Mouse (Mus musculus) limb, embryonic 13.5 days (tissue): ENCODE data around the gene Ambra1. TPM values are rescaled to one million over a fixed set of nuclear protein-coding genes. Genes with fewer than 3 reads are reported as not detected.

Experiments used
- ATAC-seq: fragments of 200-750 bp; cut with Nextera tagmentation; 2 replicates; pipeline ENCODE4 v1.8.0; 2017; ENCODE audit warnings: low read depth, moderate number of reproducible peaks, moderate TSS enrichment; ENCODE audit not compliant: low FRiP score
- H3K27ac ChIP-seq: fragments of 300-500 bp; sonication (generic); 2 replicates; pipeline ENCODE4 v1.5.1; 2015; ENCODE audit warnings: inconsistent platforms, mild to moderate bottlenecking, moderate library complexity
- H3K27me3 ChIP-seq: fragments of 300-500 bp; sonication (generic); 2 replicates; pipeline ENCODE4 v1.6.1; 2015; ENCODE audit warnings: mild to moderate bottlenecking, inconsistent platforms
- H3K36me3 ChIP-seq: fragments of 300-500 bp; sonication (generic); 2 replicates; pipeline ENCODE4 v1.6.1; 2015; ENCODE audit warnings: inconsistent platforms, mild to moderate bottlenecking, moderate library complexity
- H3K4me1 ChIP-seq: fragments of 300-500 bp; sonication (generic); 2 replicates; pipeline ENCODE4 v1.6.1; 2015; ENCODE audit warnings: inconsistent platforms
- H3K4me2 ChIP-seq: fragments of 300-500 bp; sonication (generic); replicated peaks from 2 replicates; pipeline ENCODE4 v1.6.1; 2015; ENCODE audit warnings: inconsistent platforms, mild to moderate bottlenecking, moderate library complexity
- H3K4me3 ChIP-seq: fragments of 300-500 bp; sonication (generic); 2 replicates; pipeline ENCODE4 v1.5.1; 2015; ENCODE audit warnings: moderate library complexity, mild to moderate bottlenecking, inconsistent platforms
- H3K9ac ChIP-seq: fragments of 300-500 bp; sonication (generic); 2 replicates; pipeline ENCODE4 v1.6.1; 2015; ENCODE audit warnings: mild to moderate bottlenecking, inconsistent platforms
- H3K9me3 ChIP-seq: fragments of 300-500 bp; sonication (generic); 2 replicates; pipeline ENCODE4 v1.6.1; 2016; ENCODE audit warnings: inconsistent platforms
- WGBS: fragments of 180-500 bp; shearing (Covaris S2); methylation state at CpG from one replicate; pipeline ENCODE4 v1.1.7; 2015; 5-methylcytosine and 5-hydroxymethylcytosine counted together
- polyA plus RNA-seq: library from polyadenylated mRNA; unstranded; fragments of >200 nt; fragmentation: Nextera tagmentation; extraction: Ambion mirVana; gene quantifications from 2 replicates; pipeline ENCODE4 v1.2.1, GENCODE M21; 2015

Gene Ambra1
- polyA plus RNA-seq, 1 experiment from 2014 or later: 20.9 TPM

GRCm38 (mm10) chr2:91925442-91925841 is 195.5 kb downstream of the Ambra1 start:
- Histone ChIP-seq H3K9me3 (no peaks in the 10 kb centered on the region), H3K4me1 (peaks cover 54% of the 10 kb centered on the region), H3K4me2 (no peak overlapping the region), H3K4me3 (no peak overlapping the region), H3K27me3 (peaks cover 54% of the 10 kb centered on the region), H3K9ac (no peak overlapping the region), H3K27ac (no peak overlapping the region), H3K36me3 (peaks cover 17% of the 10 kb centered on the region)
- WGBS: 77% methylated on average over 15 of the region's 15 CpGs
- ATAC-seq: no peak

DNA sequence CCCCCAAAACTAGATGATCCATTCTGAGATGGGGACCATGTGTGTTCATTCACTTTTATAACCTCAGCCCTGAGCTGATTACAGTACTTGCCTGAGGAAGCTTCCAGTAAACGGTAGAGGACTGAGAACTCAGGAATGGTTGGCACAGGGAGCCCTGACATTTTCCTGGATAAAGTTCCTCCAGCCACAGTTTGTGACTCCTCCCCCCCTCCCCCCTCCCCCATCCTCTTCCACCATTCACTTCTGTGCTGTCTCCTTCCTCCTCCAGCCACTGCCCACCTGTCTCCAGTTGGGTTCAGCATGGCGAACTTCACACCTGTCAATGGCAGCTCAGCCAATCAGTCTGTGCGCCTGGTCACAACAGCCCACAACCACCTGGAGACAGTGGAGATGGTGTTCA is 197.0 kb downstream of the Ambra1 start, which contains the start of gene Chrm4:
Gene Chrm4, plus strand, starts transcription at position 301 of the 400 bp plus-strand sequence.
- H3K4me1 ChIP-seq: peaks cover 44% of the 10 kb centered on the region
- no peaks in the 10 kb centered on the region for H3K9me3 ChIP-seq
- peaks cover 17% of the 10 kb centered on the region for H3K36me3 ChIP-seq
- H3K4me3 ChIP-seq: no peak within 1 kb of the TSS
- ATAC-seq: no peak
- WGBS: 80% methylated on average over 3 of the region's 3 CpGs
- H3K4me2 ChIP-seq: peak within 1 kb of the TSS; percentile 32; the same call in 1 of the 2 replicates
- H3K27ac ChIP-seq: no peak within 1 kb of the TSS
- peaks cover 39% of the 10 kb centered on the region for H3K27me3 ChIP-seq
- no peak within 1 kb of the TSS for H3K9ac ChIP-seq

- Histone ChIP-seq H3K9ac (no peak overlapping the region), H3K27ac (no peak overlapping the region), H3K27me3 (peaks cover 29% of the 10 kb centered on the region), H3K4me2 (peak overlapping the region; percentile 32; the same call in 1 of the 2 replicates), H3K4me1 (peaks cover 44% of the 10 kb centered on the region), H3K9me3 (no peaks in the 10 kb centered on the region), H3K4me3 (no peak overlapping the region), H3K36me3 (peaks cover 17% of the 10 kb centered on the region)
- ATAC-seq: no peak
- 41% methylated on average over 34 of the region's 34 CpGs for WGBS
Measured at GRCm38 (mm10) chr2:91927826-91928533, 198.0 kb downstream of the Ambra1 start.

DNA sequence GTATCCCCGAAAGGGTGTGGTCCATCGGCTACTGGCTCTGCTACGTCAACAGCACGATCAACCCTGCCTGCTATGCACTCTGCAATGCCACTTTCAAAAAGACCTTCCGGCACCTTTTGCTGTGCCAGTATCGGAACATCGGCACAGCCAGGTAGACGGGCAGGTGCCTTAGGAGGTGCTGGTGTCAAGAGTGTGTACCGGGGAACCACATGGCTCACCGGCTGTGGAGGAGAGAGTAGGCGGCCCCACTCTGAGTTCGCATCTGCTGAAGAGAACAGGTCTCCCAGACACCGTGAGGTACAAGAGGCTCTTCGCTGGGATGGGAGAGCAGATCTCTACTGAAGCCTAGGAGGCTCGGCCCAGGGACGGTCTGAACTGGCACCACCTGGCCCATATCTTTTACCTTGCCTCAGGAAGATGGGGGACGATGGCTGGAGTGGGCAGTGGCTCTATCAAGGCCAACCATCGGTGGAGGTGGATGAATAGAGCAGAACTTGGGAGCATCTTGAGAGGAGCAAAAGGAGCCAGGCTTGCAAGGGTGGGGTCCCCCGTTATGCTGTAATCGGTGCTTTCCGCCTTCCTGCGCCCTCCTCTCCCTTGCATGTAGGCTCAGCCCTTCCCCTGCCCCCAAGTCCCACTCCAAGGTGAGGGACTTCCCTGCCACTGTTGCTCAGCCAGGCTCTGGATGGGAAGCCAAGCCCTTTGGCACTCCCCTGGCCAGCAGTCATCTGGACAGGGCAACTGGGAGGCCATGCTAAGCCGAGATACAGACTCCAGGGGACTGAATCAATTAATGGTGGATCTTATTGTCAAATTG is 198.8 kb downstream of the Ambra1 start:
- ATAC-seq: no peak
- Histone ChIP-seq H3K27ac (no peak overlapping the region), H3K36me3 (peaks cover 17% of the 10 kb centered on the region), H3K4me2 (peak overlapping the region; percentile 86; the same call in 1 of the 2 replicates), H3K9me3 (no peaks in the 10 kb centered on the region), H3K4me3 (no peak overlapping the region), H3K4me1 (peaks cover 44% of the 10 kb centered on the region), H3K9ac (no peak overlapping the region), H3K27me3 (peaks cover 21% of the 10 kb centered on the region)
- WGBS: 63% methylated on average over 23 of the region's 23 CpGs

DNA sequence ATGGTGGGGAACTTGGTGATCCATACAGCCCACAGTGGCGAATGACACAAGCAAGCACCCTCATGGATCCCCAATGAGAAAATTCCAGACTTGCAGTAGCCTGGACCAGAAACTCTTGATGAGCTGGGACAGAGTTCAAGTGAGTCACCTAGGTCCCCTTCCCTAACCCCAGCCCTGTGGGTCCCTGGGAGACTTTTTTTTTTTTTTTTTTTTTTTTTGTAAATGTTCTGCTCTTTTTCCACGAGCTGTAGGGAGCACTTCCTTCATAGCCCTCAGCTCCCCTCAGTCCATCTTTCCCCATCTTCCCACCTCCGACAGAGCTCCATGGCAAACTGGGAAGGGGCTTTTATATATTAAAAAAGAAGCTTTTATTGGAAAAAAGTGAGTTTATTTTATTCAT is 199.5 kb downstream of the Ambra1 start:
- Histone ChIP-seq H3K36me3 (peaks cover 17% of the 10 kb centered on the region), H3K4me2 (peak overlapping the region; percentile 86), H3K4me1 (peaks cover 48% of the 10 kb centered on the region), H3K27me3 (peaks cover 14% of the 10 kb centered on the region), H3K27ac (no peak overlapping the region), H3K9ac (peak overlapping the region; percentile 99; the same call in 1 of the 2 replicates), H3K9me3 (no peaks in the 10 kb centered on the region), H3K4me3 (peak overlapping the region; percentile 94)
- 58% methylated on average over 3 of the region's 3 CpGs for WGBS
- ATAC-seq: no peak

GRCm38 (mm10) chr2:91929936-91930335 is 200.0 kb downstream of the Ambra1 start:
- peak overlapping the region; percentile 99 for H3K9ac ChIP-seq
- H3K36me3 ChIP-seq: peaks cover 21% of the 10 kb centered on the region
- H3K4me2 ChIP-seq: peak overlapping the region; percentile 86
- peak overlapping the region; percentile 94 for H3K4me3 ChIP-seq
- 13% methylated on average over 12 of the region's 12 CpGs for WGBS
- no peaks in the 10 kb centered on the region for H3K9me3 ChIP-seq
- peaks cover 9% of the 10 kb centered on the region for H3K27me3 ChIP-seq
- no peak for ATAC-seq
- H3K4me1 ChIP-seq: peaks cover 48% of the 10 kb centered on the region
- H3K27ac ChIP-seq: peak overlapping the region; percentile 99; the same call in 1 of the 2 replicates

- peaks cover 45% of the 10 kb centered on the region for H3K4me1 ChIP-seq
- peaks cover 3% of the 10 kb centered on the region; the same call in 1 of the 2 replicates for H3K27me3 ChIP-seq
- H3K4me3 ChIP-seq: peak overlapping the region; percentile 94
- ATAC-seq: no peak
- peak overlapping the region; percentile 99 for H3K9ac ChIP-seq
- peak overlapping the region; percentile 99 for H3K27ac ChIP-seq
- H3K9me3 ChIP-seq: no peaks in the 10 kb centered on the region
- 1% methylated on average over 23 of the region's 23 CpGs for WGBS
- peaks cover 30% of the 10 kb centered on the region for H3K36me3 ChIP-seq
- peak overlapping the region; percentile 86 for H3K4me2 ChIP-seq
Measured at GRCm38 (mm10) chr2:91930761-91931291, 200.9 kb downstream of the Ambra1 start.

DNA sequence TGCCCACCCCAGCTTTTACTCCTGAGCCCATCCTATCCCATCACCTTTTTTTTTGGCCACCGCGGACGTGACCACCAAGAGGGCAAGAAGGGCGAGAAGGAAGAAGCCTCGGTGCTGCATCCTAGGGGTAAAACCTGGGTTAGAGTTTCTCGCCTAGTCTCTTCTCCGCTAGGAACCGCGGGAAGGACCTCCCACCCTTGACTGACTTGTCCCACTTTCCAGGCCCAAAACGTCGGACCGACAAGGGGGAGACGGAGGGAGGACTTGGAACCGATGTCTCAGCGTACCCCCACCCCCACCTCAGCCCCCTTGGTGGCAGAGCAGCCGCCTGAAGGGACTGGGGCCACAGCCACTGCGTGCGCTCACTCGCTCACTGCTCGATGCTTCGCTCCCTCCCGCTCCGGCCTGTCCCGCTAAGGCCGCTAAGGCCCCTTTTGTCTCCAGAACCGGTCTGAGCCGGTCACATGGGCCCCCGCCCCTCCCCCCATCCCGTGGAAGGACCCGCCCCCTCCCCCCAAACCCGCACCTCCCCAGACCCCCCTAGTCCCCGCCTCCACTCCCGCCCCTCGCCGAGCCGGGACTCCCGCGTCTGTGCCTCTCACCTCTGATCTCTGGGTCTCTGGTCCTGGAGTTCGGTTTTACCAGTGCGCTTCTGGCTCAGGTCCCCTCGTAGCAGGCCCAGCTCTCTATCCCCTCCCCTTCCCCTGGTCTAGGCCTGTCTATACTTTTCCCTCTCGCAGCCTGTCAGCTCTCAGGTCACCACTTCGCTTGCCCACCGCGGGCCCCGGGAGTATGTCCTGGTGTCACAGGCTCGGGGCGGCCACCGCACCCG is 201.6 kb downstream of the Ambra1 start:
- WGBS: 2% methylated on average over 49 of the region's 50 CpGs
- Histone ChIP-seq H3K36me3 (peaks cover 37% of the 10 kb centered on the region), H3K27me3 (no peaks in the 10 kb centered on the region), H3K27ac (peak overlapping the region; percentile 99), H3K4me2 (peak overlapping the region; percentile 86), H3K9me3 (no peaks in the 10 kb centered on the region), H3K9ac (peak overlapping the region; percentile 99), H3K4me3 (peak overlapping the region; percentile 94), H3K4me1 (peaks cover 45% of the 10 kb centered on the region)
- peak; percentile 77 for ATAC-seq

DNA sequence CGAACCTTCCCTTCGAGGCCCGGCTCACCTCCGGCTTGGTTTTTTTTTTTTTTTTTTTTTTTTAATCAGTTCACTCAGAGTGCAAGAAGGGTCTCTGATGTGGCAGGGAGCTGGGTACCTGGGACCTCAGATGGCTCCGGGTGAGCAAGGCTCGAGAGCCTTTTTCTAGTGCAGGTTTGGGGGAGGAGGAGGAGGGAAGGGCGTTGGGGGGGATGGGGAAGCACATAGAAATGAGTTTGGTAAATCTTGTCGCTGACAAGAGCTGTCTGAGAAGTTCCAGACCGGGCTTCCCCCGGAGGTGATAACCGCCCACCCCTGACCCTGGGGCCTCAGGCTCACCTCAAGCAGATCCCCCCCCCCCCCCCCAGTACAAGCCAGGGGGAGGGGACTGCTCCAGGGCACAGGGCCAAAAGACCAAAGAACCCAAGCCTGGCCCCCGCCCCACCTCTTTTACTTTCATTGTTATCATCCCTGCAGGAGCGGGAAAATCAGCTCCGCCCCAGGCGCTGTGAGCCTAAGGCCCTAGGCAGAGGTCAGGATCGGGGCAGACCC is 202.3 kb downstream of the Ambra1 start, which contains the start of gene Mdk:
Gene Mdk, minus strand, starts transcription at position 138 of the 552 bp plus-strand sequence.
- peak within 1 kb of the TSS; percentile 86 for H3K4me2 ChIP-seq
- peaks cover 44% of the 10 kb centered on the region for H3K36me3 ChIP-seq
- peak within 1 kb of the TSS; percentile 99 for H3K9ac ChIP-seq
- H3K27ac ChIP-seq: peak within 1 kb of the TSS; percentile 99
- ATAC-seq: peak; percentile 17
- WGBS: 2% methylated on average over 16 of the region's 16 CpGs
- no peaks in the 10 kb centered on the region for H3K9me3 ChIP-seq
- H3K4me1 ChIP-seq: peaks cover 45% of the 10 kb centered on the region
- H3K4me3 ChIP-seq: peak within 1 kb of the TSS; percentile 94
- no peaks in the 10 kb centered on the region for H3K27me3 ChIP-seq

DNA sequence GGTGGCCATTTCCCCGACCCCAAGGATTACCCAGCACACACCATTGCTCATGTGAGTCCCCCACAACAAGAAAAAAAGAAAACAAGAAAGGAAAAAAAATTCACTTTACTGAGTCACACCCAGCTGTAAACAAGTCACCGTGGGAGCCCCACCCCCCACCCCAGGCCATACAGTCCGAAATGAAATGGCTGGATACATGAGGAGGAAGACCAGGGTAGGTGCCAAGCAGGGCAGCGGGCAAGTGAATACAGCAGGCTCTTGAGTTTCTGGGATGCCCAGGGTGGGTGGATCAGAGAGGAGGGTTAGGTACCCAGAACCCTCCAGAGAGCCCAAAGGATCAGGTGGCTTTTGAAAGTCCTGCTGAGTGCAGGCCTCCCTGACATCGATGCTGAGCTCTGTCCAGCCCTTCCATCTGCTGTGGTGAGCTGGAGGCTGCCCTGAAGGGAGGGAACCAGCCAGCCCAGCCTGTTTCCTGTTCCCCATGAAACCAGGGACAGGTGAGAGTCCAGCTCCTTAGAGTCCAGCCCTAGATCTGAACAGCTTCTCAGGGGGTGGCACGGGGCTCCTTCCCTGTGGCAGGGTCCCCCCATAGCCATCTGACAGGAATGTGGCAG is 202.9 kb downstream of the Ambra1 start:
- H3K36me3 ChIP-seq: peaks cover 50% of the 10 kb centered on the region
- no peaks in the 10 kb centered on the region for H3K27me3 ChIP-seq
- no peak for ATAC-seq
- peaks cover 45% of the 10 kb centered on the region for H3K4me1 ChIP-seq
- peak overlapping the region; percentile 99 for H3K27ac ChIP-seq
- H3K9ac ChIP-seq: peak overlapping the region; percentile 99
- H3K4me2 ChIP-seq: peak overlapping the region; percentile 86
- no peaks in the 10 kb centered on the region for H3K9me3 ChIP-seq
- peak overlapping the region; percentile 94; the same call in 1 of the 2 replicates for H3K4me3 ChIP-seq
- WGBS: 9% methylated on average over 6 of the region's 6 CpGs
